Mouse (Mus musculus) erythroblast, adult 5-6 weeks (primary cell): Measurements from ENCODE around the gene AC124502.3. TPM values are rescaled to one million over a fixed set of nuclear protein-coding genes. Genes with fewer than 3 reads are reported as not detected.

Experiments
- ATAC-seq: replicated peaks from 2 replicates; pipeline ENCODE4 v1.8.0; 2016; ENCODE audit warnings: moderate number of reproducible peaks, mild to moderate bottlenecking, moderate TSS enrichment, inconsistent platforms; ENCODE audit not compliant: poor library complexity, low FRiP score, severe bottlenecking
- total RNA-seq, 2 experiments: library from RNA; stranded (forward) in 1 of 2; stranded (reverse) in 1 of 2; fragments of 150-400 nt in 1 of 2; fragments of 200-764, 138-1000 nt in 1 of 2; gene quantifications; 2 replicates each; pipeline versions ENCODE4 v1.2.3 to v1.2.4; 2015 to 2017; ENCODE audit warnings: low replicate concordance in 2 of 2

The AC124502.3 gene
- total RNA-seq, 2 experiments from 2014 or later, result 0.38 to 1.7 TPM

- ATAC-seq, result no peak
Observed at GRCm38 (mm10) chr19:5098363-5099143, 59.9 kb downstream of the AC124502.3 start, which contains the start of gene Cnih2. Gene Cnih2 (minus strand): TSS chr19:5098521.

Other genes with a start within 250 kb of the AC124502.3 start
- 50.5 and 66.9 TPM in 2 replicates for gene Rbm4, start 245.0 kb upstream of the AC124502.3 start, total RNA-seq (2015; ENCODE audit: low replicate concordance)
- 139 and 185 TPM in 2 replicates for gene Rbm4, start 245.0 kb upstream of the AC124502.3 start, total RNA-seq (2017; ENCODE audit: low replicate concordance)
- 7.7 and 74.0 TPM in 2 replicates for gene Gm21992, start 227.3 kb upstream of the AC124502.3 start, total RNA-seq (2015; ENCODE audit: low replicate concordance)
- 20.6 and 28.2 TPM in 2 replicates for gene Gm21992, start 227.3 kb upstream of the AC124502.3 start, total RNA-seq (2017; ENCODE audit: low replicate concordance)
- 63.8 and 73.6 TPM in 2 replicates for gene Rbm14, start 227.3 kb upstream of the AC124502.3 start, total RNA-seq (2015; ENCODE audit: low replicate concordance)
- 59.4 and 71.3 TPM in 2 replicates for gene Rbm14, start 227.3 kb upstream of the AC124502.3 start, total RNA-seq (2017; ENCODE audit: low replicate concordance)
- 12.3 and 18.8 TPM in 2 replicates for gene Ccs, start 199.6 kb upstream of the AC124502.3 start, total RNA-seq (2015; ENCODE audit: low replicate concordance)
- 24.4 and 66.9 TPM in 2 replicates for gene Ccs, start 199.6 kb upstream of the AC124502.3 start, total RNA-seq (2017; ENCODE audit: low replicate concordance)
- gene Ccdc87, start 199.5 kb upstream of the AC124502.3 start, total RNA-seq (2015; ENCODE audit: low replicate concordance), result not detected in 2 replicates
- not detected in 2 replicates for gene Ccdc87, start 199.5 kb upstream of the AC124502.3 start, total RNA-seq (2017; ENCODE audit: low replicate concordance)
- 79.7 and 90.9 TPM in 2 replicates for gene Ctsf, start 183.8 kb upstream of the AC124502.3 start, total RNA-seq (2015; ENCODE audit: low replicate concordance)
- 51.5 and 94.7 TPM in 2 replicates for gene Ctsf, start 183.8 kb upstream of the AC124502.3 start, total RNA-seq (2017; ENCODE audit: low replicate concordance)
- gene Actn3, start 161.0 kb upstream of the AC124502.3 start, total RNA-seq (2015; ENCODE audit: low replicate concordance), result not detected in 2 replicates
- gene Actn3, start 161.0 kb upstream of the AC124502.3 start, total RNA-seq (2017; ENCODE audit: low replicate concordance), result 0.56 TPM in 1 of 2 replicates, not detected in the other
- 4.0 and 12.1 TPM in 2 replicates for gene Zdhhc24, start 160.2 kb upstream of the AC124502.3 start, total RNA-seq (2015; ENCODE audit: low replicate concordance)
- gene Zdhhc24, start 160.2 kb upstream of the AC124502.3 start, total RNA-seq (2017; ENCODE audit: low replicate concordance), result 9.6 and 10.5 TPM in 2 replicates
- gene Bbs1, start 132.3 kb upstream of the AC124502.3 start, total RNA-seq (2015; ENCODE audit: low replicate concordance), result 0.84 and 1.5 TPM in 2 replicates
- 0.42 and 1.2 TPM in 2 replicates for gene Bbs1, start 132.3 kb upstream of the AC124502.3 start, total RNA-seq (2017; ENCODE audit: low replicate concordance)
- gene Dpp3, start 110.6 kb upstream of the AC124502.3 start, total RNA-seq (2015; ENCODE audit: low replicate concordance), result 4.6 and 7.5 TPM in 2 replicates
- 6.0 and 7.3 TPM in 2 replicates for gene Dpp3, start 110.6 kb upstream of the AC124502.3 start, total RNA-seq (2017; ENCODE audit: low replicate concordance)
- gene Peli3, start 95.8 kb upstream of the AC124502.3 start, total RNA-seq (2015; ENCODE audit: low replicate concordance), result not detected in 2 replicates
- not detected in 2 replicates for gene Peli3, start 95.8 kb upstream of the AC124502.3 start, total RNA-seq (2017; ENCODE audit: low replicate concordance)
- gene Mrpl11, start 76.7 kb upstream of the AC124502.3 start, total RNA-seq (2015; ENCODE audit: low replicate concordance), result 3.7 and 4.4 TPM in 2 replicates
- 1.8 and 7.8 TPM in 2 replicates for gene Mrpl11, start 76.7 kb upstream of the AC124502.3 start, total RNA-seq (2017; ENCODE audit: low replicate concordance)
- not detected in 2 replicates for gene Npas4, start 48.6 kb upstream of the AC124502.3 start, total RNA-seq (2015; ENCODE audit: low replicate concordance)
- not detected in 2 replicates for gene Npas4, start 48.6 kb upstream of the AC124502.3 start, total RNA-seq (2017; ENCODE audit: low replicate concordance)
- not detected in 2 replicates for gene Slc29a2, start 15.0 kb upstream of the AC124502.3 start, total RNA-seq (2015; ENCODE audit: low replicate concordance)
- not detected in 2 replicates for gene Slc29a2, start 15.0 kb upstream of the AC124502.3 start, total RNA-seq (2017; ENCODE audit: low replicate concordance)
- 0.84 and 1.2 TPM in 2 replicates for gene B4gat1, start 65 bp upstream of the AC124502.3 start, total RNA-seq (2015; ENCODE audit: low replicate concordance)
- gene B4gat1, start 65 bp upstream of the AC124502.3 start, total RNA-seq (2017; ENCODE audit: low replicate concordance), result not detected in 2 replicates
- 0.96 and 10.4 TPM in 2 replicates for gene Brms1, start 2.5 kb downstream of the AC124502.3 start, total RNA-seq (2015; ENCODE audit: low replicate concordance)
- gene Brms1, start 2.5 kb downstream of the AC124502.3 start, total RNA-seq (2017; ENCODE audit: low replicate concordance), result 12.7 and 17.6 TPM in 2 replicates
- gene Rin1, start 11.6 kb downstream of the AC124502.3 start, total RNA-seq (2015; ENCODE audit: low replicate concordance), result not detected in 2 replicates
- 0.09 TPM in 1 of 2 replicates, not detected in the other for gene Rin1, start 11.6 kb downstream of the AC124502.3 start, total RNA-seq (2017; ENCODE audit: low replicate concordance)
- gene Cd248, start 29.2 kb downstream of the AC124502.3 start, total RNA-seq (2015; ENCODE audit: low replicate concordance), result 0.84 TPM in 1 of 2 replicates, not detected in the other
- 0.09 and 0.42 TPM in 2 replicates for gene Cd248, start 29.2 kb downstream of the AC124502.3 start, total RNA-seq (2017; ENCODE audit: low replicate concordance)
- gene Tmem151a, start 46.6 kb downstream of the AC124502.3 start, total RNA-seq (2015; ENCODE audit: low replicate concordance), result not detected in 2 replicates
- gene Tmem151a, start 46.6 kb downstream of the AC124502.3 start, total RNA-seq (2017; ENCODE audit: low replicate concordance), result not detected in 2 replicates
- 6.3 and 7.1 TPM in 2 replicates for gene Yif1a, start 49.6 kb downstream of the AC124502.3 start, total RNA-seq (2015; ENCODE audit: low replicate concordance)
- gene Yif1a, start 49.6 kb downstream of the AC124502.3 start, total RNA-seq (2017; ENCODE audit: low replicate concordance), result 1.9 and 2.5 TPM in 2 replicates
- gene Cnih2, start 59.6 kb downstream of the AC124502.3 start, total RNA-seq (2015; ENCODE audit: low replicate concordance), result not detected in 2 replicates
- not detected in 2 replicates for gene Cnih2, start 59.6 kb downstream of the AC124502.3 start, total RNA-seq (2017; ENCODE audit: low replicate concordance)
- gene Rab1b, start 68.2 kb downstream of the AC124502.3 start, total RNA-seq (2015; ENCODE audit: low replicate concordance), result 14.4 and 23.6 TPM in 2 replicates
- 19.4 and 22.9 TPM in 2 replicates for gene Rab1b, start 68.2 kb downstream of the AC124502.3 start, total RNA-seq (2017; ENCODE audit: low replicate concordance)
- gene Klc2, start 79.7 kb downstream of the AC124502.3 start, total RNA-seq (2015; ENCODE audit: low replicate concordance), result 4.2 TPM in 1 of 2 replicates, not detected in the other
- gene Klc2, start 79.7 kb downstream of the AC124502.3 start, total RNA-seq (2017; ENCODE audit: low replicate concordance), result 1.4 TPM in 1 of 2 replicates, not detected in the other
- gene Pacs1, start 234.2 kb downstream of the AC124502.3 start, total RNA-seq (2015; ENCODE audit: low replicate concordance), result 7.7 and 8.1 TPM in 2 replicates
- 5.3 and 7.0 TPM in 2 replicates for gene Pacs1, start 234.2 kb downstream of the AC124502.3 start, total RNA-seq (2017; ENCODE audit: low replicate concordance)